Mouse (Mus musculus) G1E (cell line): ENCODE measurements around the gene Nuak1.

Experiments
- CTCF ChIP-seq: IDR thresholded peaks from 2 replicates; pipeline ENCODE4 v1.5.1; 2012; ENCODE audit warnings: low read depth, low read length, inconsistent platforms, mixed read lengths
- GATA1 ChIP-seq: IDR thresholded peaks from 2 replicates; pipeline ENCODE4 v1.6.1; 2012; ENCODE audit warnings: borderline replicate concordance, low read length, inconsistent platforms, mixed read lengths
- POLR2AphosphoS5 ChIP-seq: IDR thresholded peaks from 2 replicates; pipeline ENCODE4 v1.6.1; 2012; ENCODE audit warnings: low read depth, low read length, inconsistent platforms; ENCODE audit not compliant: insufficient replicate concordance
- TAL1 ChIP-seq: conservative IDR thresholded peaks from 2 replicates; pipeline ENCODE4 v1.6.1; 2012; ENCODE audit warnings: low read depth, low read length, inconsistent platforms, mixed read lengths

DNA sequence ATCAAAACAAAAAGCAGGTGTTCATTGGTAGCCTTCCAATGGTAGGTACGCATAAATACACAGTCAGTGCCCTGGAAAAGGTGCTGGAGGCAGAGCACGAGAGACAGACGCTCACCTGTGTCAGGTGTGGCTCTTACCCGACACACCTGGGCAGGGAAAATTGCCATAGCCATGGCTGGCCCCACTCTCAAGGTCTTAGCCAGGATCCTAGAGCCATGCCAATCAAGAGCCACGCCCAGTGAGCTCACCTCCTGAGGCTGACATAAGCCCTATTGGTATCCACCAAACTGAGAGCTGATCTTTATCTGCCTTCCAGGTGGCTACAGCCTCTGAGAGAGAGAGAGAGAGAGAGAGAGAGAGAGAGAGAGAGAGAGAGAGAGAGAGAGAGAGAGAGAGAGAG, 64.1 kb downstream of the Nuak1 start:
- TF ChIP-seq TAL1: no peak
- no peak for TF ChIP-seq CTCF
- no peak for TF ChIP-seq GATA1
- TF ChIP-seq POLR2AphosphoS5: no peak
